Mouse (Mus musculus): ENCODE measurements at regions not wholly inside any gene's neighbourhood (a gene's known extent, or its start where the extent isn't known, plus 50 kb on each side); places are given as distances from the start of the nearest gene placed in this dataset.

- 88% methylated on average over 3 of the region's 3 CpGs for WGBS
- no peak overlapping the region for H3K4me3 ChIP-seq (replicated peaks; ENCODE audit: low read length)
- H3K9ac ChIP-seq (ENCODE audit: low read depth, low read length, severe bottlenecking) = no peak overlapping the region
- no peak overlapping the region for H3K27ac ChIP-seq (replicated peaks; ENCODE audit: low read depth, low read length)
- no peaks in the 10 kb centered on the region for H3K36me3 ChIP-seq (ENCODE audit: control insufficient read depth, insufficient read depth, low read length)
- no peak overlapping the region for H3K4me2 ChIP-seq (replicated peaks; ENCODE audit: low read depth, low read length, severe bottlenecking)
- TF ChIP-seq POLR2A (IDR thresholded peaks at IDR 0.05; ENCODE audit: borderline replicate concordance, extremely low read depth, insufficient read depth, insufficient read length) = no peak
- ATAC-seq (ENCODE audit: low FRiP score, low read depth) = no peak
- DNase-seq (ENCODE audit: low spot score) = no peak
- H3K4me1 ChIP-seq (ENCODE audit: control insufficient read depth, insufficient read depth, low read length) = no peaks in the 10 kb centered on the region
- no peaks in the 10 kb centered on the region for H3K9me3 ChIP-seq (ENCODE audit: control insufficient read depth, low read length)
- no peaks in the 10 kb centered on the region for H3K27me3 ChIP-seq (ENCODE audit: control insufficient read depth, insufficient read depth, low read length)
Measured at GRCm38 (mm10) chr12:97783476-97783875, 475.8 kb downstream of the Galc start.

GRCm38 (mm10) chr12:97759116-97759515 lies 500.1 kb downstream of the Galc start:
- WGBS = 70% methylated on average over 3 of the region's 3 CpGs
- ATAC-seq (ENCODE audit: low FRiP score, low read depth) (no peak), DNase-seq (ENCODE audit: low spot score) (no peak)
- TF ChIP-seq POLR2A (IDR thresholded peaks at IDR 0.05; ENCODE audit: borderline replicate concordance, extremely low read depth, insufficient read depth, insufficient read length) = no peak
- Histone ChIP-seq H3K4me1 (ENCODE audit: control insufficient read depth, insufficient read depth, low read length) (no peaks in the 10 kb centered on the region), H3K9ac (ENCODE audit: low read depth, low read length, severe bottlenecking) (no peak overlapping the region), H3K27me3 (ENCODE audit: control insufficient read depth, insufficient read depth, low read length) (no peaks in the 10 kb centered on the region), H3K4me2 (replicated peaks; ENCODE audit: low read depth, low read length, severe bottlenecking) (no peak overlapping the region), H3K4me3 (replicated peaks; ENCODE audit: low read length) (no peak overlapping the region), H3K36me3 (ENCODE audit: control insufficient read depth, insufficient read depth, low read length) (no peaks in the 10 kb centered on the region), H3K27ac (replicated peaks; ENCODE audit: low read depth, low read length) (no peak overlapping the region), H3K9me3 (ENCODE audit: control insufficient read depth, low read length) (no peaks in the 10 kb centered on the region)

DNA sequence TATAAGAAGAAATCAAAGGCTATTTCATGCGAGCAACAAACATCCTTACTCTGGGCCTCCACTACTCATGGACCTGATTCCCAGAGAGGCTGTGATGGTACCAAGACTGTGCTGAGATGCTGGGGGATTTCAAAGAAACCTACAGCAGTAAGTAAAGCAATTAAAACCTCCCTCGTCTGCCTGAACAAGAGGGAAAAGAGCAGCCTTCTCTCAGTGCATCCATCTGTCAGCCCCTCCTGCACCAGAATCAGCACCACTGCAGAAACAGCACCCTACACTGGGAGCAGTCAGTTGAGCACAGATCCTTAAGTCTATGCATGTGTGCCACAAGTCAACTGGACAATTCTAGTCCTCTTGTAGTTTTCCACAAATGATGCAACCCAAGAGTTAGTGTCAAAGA lies 500.6 kb downstream of the Galc start:
- Histone ChIP-seq H3K4me2 (replicated peaks; ENCODE audit: low read depth, low read length, severe bottlenecking) (no peak overlapping the region), H3K27ac (replicated peaks; ENCODE audit: low read depth, low read length) (no peak overlapping the region), H3K9me3 (ENCODE audit: control insufficient read depth, low read length) (no peaks in the 10 kb centered on the region), H3K27me3 (ENCODE audit: control insufficient read depth, insufficient read depth, low read length) (no peaks in the 10 kb centered on the region), H3K9ac (ENCODE audit: low read depth, low read length, severe bottlenecking) (no peak overlapping the region), H3K36me3 (ENCODE audit: control insufficient read depth, insufficient read depth, low read length) (no peaks in the 10 kb centered on the region), H3K4me1 (ENCODE audit: control insufficient read depth, insufficient read depth, low read length) (no peaks in the 10 kb centered on the region), H3K4me3 (replicated peaks; ENCODE audit: low read length) (no peak overlapping the region)
- DNase-seq (ENCODE audit: low spot score) (no peak), ATAC-seq (ENCODE audit: low FRiP score, low read depth) (no peak)
- 56% methylated on average over 2 of the region's 2 CpGs for WGBS
- no peak for TF ChIP-seq POLR2A (IDR thresholded peaks at IDR 0.05; ENCODE audit: borderline replicate concordance, extremely low read depth, insufficient read depth, insufficient read length)

GRCm38 (mm10) chr12:97750166-97750565 lies 509.1 kb downstream of the Galc start:
- ATAC-seq (ENCODE audit: low FRiP score, low read depth) (no peak), DNase-seq (ENCODE audit: low spot score) (no peak)
- Histone ChIP-seq H3K4me3 (replicated peaks; ENCODE audit: low read length) (no peak overlapping the region), H3K27ac (replicated peaks; ENCODE audit: low read depth, low read length) (no peak overlapping the region), H3K36me3 (ENCODE audit: control insufficient read depth, insufficient read depth, low read length) (no peaks in the 10 kb centered on the region), H3K9me3 (ENCODE audit: control insufficient read depth, low read length) (no peaks in the 10 kb centered on the region), H3K27me3 (ENCODE audit: control insufficient read depth, insufficient read depth, low read length) (no peaks in the 10 kb centered on the region), H3K9ac (ENCODE audit: low read depth, low read length, severe bottlenecking) (no peak overlapping the region), H3K4me1 (ENCODE audit: control insufficient read depth, insufficient read depth, low read length) (no peaks in the 10 kb centered on the region), H3K4me2 (replicated peaks; ENCODE audit: low read depth, low read length, severe bottlenecking) (no peak overlapping the region)
- 63% methylated on average over 2 of the region's 2 CpGs for WGBS
- no peak for TF ChIP-seq POLR2A (IDR thresholded peaks at IDR 0.05; ENCODE audit: borderline replicate concordance, extremely low read depth, insufficient read depth, insufficient read length)

GRCm38 (mm10) chr12:97740927-97741326 lies 518.3 kb downstream of the Galc start:
- TF ChIP-seq POLR2A (IDR thresholded peaks at IDR 0.05; ENCODE audit: borderline replicate concordance, extremely low read depth, insufficient read depth, insufficient read length) = no peak
- H3K27ac ChIP-seq (replicated peaks; ENCODE audit: low read depth, low read length) = no peak overlapping the region
- no peaks in the 10 kb centered on the region for H3K9me3 ChIP-seq (ENCODE audit: control insufficient read depth, low read length)
- DNase-seq (ENCODE audit: low spot score) (no peak), ATAC-seq (ENCODE audit: low FRiP score, low read depth) (no peak)
- no peaks in the 10 kb centered on the region for H3K36me3 ChIP-seq (ENCODE audit: control insufficient read depth, insufficient read depth, low read length)
- H3K4me2 ChIP-seq (replicated peaks; ENCODE audit: low read depth, low read length, severe bottlenecking) = no peak overlapping the region
- H3K4me1 ChIP-seq (ENCODE audit: control insufficient read depth, insufficient read depth, low read length) = no peaks in the 10 kb centered on the region
- no peak overlapping the region for H3K4me3 ChIP-seq (replicated peaks; ENCODE audit: low read length)
- no peak overlapping the region for H3K9ac ChIP-seq (ENCODE audit: low read depth, low read length, severe bottlenecking)
- H3K27me3 ChIP-seq (ENCODE audit: control insufficient read depth, insufficient read depth, low read length) = no peaks in the 10 kb centered on the region
- 25% methylated on average over 2 of the region's 2 CpGs for WGBS

- Histone ChIP-seq H3K27ac (replicated peaks; ENCODE audit: low read depth, low read length) (no peak overlapping the region), H3K9me3 (ENCODE audit: control insufficient read depth, low read length) (no peaks in the 10 kb centered on the region), H3K4me1 (ENCODE audit: control insufficient read depth, insufficient read depth, low read length) (no peaks in the 10 kb centered on the region), H3K27me3 (ENCODE audit: control insufficient read depth, insufficient read depth, low read length) (no peaks in the 10 kb centered on the region), H3K36me3 (ENCODE audit: control insufficient read depth, insufficient read depth, low read length) (no peaks in the 10 kb centered on the region), H3K4me2 (replicated peaks; ENCODE audit: low read depth, low read length, severe bottlenecking) (no peak overlapping the region), H3K9ac (ENCODE audit: low read depth, low read length, severe bottlenecking) (no peak overlapping the region), H3K4me3 (replicated peaks; ENCODE audit: low read length) (no peak overlapping the region)
- DNase-seq (ENCODE audit: low spot score) (no peak), ATAC-seq (ENCODE audit: low FRiP score, low read depth) (no peak)
- 90% methylated on average over 6 of the region's 6 CpGs for WGBS
- no peak for TF ChIP-seq POLR2A (IDR thresholded peaks at IDR 0.05; ENCODE audit: borderline replicate concordance, extremely low read depth, insufficient read depth, insufficient read length)
Measured at GRCm38 (mm10) chr12:97732078-97732580, 527.1 kb downstream of the Galc start.
